Mouse (Mus musculus) heart, adult 2 months (tissue): ENCODE measurements around the gene Fam210b.

Experiments used
- CTCF ChIP-seq: fragments of 200-600 bp; IDR thresholded peaks from 2 replicates; pipeline ENCODE4 v1.8.1; 2022; ENCODE audit warnings: antibody characterized with exemption, mild to moderate bottlenecking, moderate library complexity
- EP300 ChIP-seq: fragments of 200-500 bp; IDR thresholded peaks from 2 replicates; pipeline ENCODE4 v1.6.1; 2011; ENCODE audit warnings: low read depth, low read length, control low read depth; ENCODE audit not compliant: insufficient read depth
- POLR2A ChIP-seq: fragments of 200-500 bp; IDR thresholded peaks from 2 replicates; pipeline ENCODE4 v1.6.1; 2011; ENCODE audit warnings: mild to moderate bottlenecking, low read depth, low read length, control low read depth; ENCODE audit not compliant: insufficient read depth

DNA sequence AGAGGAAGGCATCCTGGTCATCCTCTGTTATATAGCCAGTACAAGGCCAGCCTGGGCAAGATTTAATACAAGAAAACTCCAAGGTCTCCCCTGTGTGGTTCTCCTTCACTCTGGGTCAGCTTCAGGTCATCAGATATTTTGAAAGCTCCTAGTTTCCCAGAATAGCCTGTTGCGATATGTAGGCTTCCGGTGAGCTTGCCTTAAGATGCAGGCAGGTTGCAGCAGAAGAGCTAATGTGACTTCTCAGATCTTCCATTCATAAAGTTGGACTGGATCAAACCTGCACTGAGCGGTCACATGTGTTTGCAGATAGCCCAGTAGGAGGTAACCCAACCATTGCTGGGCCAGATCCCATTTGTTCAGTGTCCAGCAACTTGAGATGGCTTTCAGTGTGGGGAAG lies 39.4 kb downstream of the Fam210b start:
- TF ChIP-seq POLR2A, result no peak
- TF ChIP-seq CTCF, result no peak
- no peak for TF ChIP-seq EP300
